Mouse (Mus musculus): ENCODE data around the gene Trpv6. TPM values are rescaled to one million over a fixed set of nuclear protein-coding genes. Genes with fewer than 3 reads are reported as not detected.

Trpv6 gene
- polyA plus RNA-seq, 1 experiment = not detected

- H3K27ac ChIP-seq (replicated peaks; ENCODE audit: low read depth, low read length) = no peak overlapping the region
- H3K4me3 ChIP-seq (ENCODE audit: insufficient read depth, low read depth, low read length) = no peak overlapping the region
- no peaks in the 10 kb centered on the region for H3K4me1 ChIP-seq (ENCODE audit: control insufficient read depth, insufficient read depth, insufficient read length, low read length)
These were observed 4.2 kb upstream of the Trpv6 start for GRCm38 (mm10) chr6:41640449-41640848.

- Histone ChIP-seq H3K4me1 (ENCODE audit: control insufficient read depth, insufficient read depth, insufficient read length, low read length) (no peaks in the 10 kb centered on the region), H3K27ac (replicated peaks; ENCODE audit: low read depth, low read length) (no peak overlapping the region), H3K4me3 (ENCODE audit: insufficient read depth, low read depth, low read length) (no peak overlapping the region)
These were observed 1.8 kb upstream of the Trpv6 start for GRCm38 (mm10) chr6:41637927-41638506.

GRCm38 (mm10) chr6:41637393-41637792 lies 1.2 kb upstream of the Trpv6 start:
- Histone ChIP-seq H3K4me3 (ENCODE audit: insufficient read depth, low read depth, low read length) (no peak overlapping the region), H3K27ac (replicated peaks; ENCODE audit: low read depth, low read length) (no peak overlapping the region), H3K4me1 (ENCODE audit: control insufficient read depth, insufficient read depth, insufficient read length, low read length) (no peaks in the 10 kb centered on the region)

- no peak overlapping the region for H3K4me3 ChIP-seq (ENCODE audit: insufficient read depth, low read depth, low read length)
These were observed 994 bp downstream of the Trpv6 start for GRCm38 (mm10) chr6:41635211-41635610.

GRCm38 (mm10) chr6:41631549-41631948 lies 4.7 kb downstream of the Trpv6 start:
- Histone ChIP-seq H3K27ac (replicated peaks; ENCODE audit: low read depth, low read length) (no peak overlapping the region), H3K4me1 (ENCODE audit: control insufficient read depth, insufficient read depth, insufficient read length, low read length) (no peaks in the 10 kb centered on the region), H3K4me3 (ENCODE audit: insufficient read depth, low read depth, low read length) (no peak overlapping the region)

More at GRCm38 (mm10) chr6:41635211-41635610, 994 bp downstream of the Trpv6 start:
- no peaks in the 10 kb centered on the region for H3K4me1 ChIP-seq (ENCODE audit: control insufficient read depth, insufficient read depth, insufficient read length, low read length)
- H3K27ac ChIP-seq (replicated peaks; ENCODE audit: low read depth, low read length) = no peak overlapping the region

- Histone ChIP-seq H3K27ac (replicated peaks; ENCODE audit: low read depth, low read length) (no peak overlapping the region), H3K4me3 (ENCODE audit: insufficient read depth, low read depth, low read length) (no peak overlapping the region), H3K4me1 (ENCODE audit: control insufficient read depth, insufficient read depth, insufficient read length, low read length) (no peaks in the 10 kb centered on the region)
These were observed 5.4 kb downstream of the Trpv6 start for GRCm38 (mm10) chr6:41630791-41631190.

- no peak overlapping the region for H3K27ac ChIP-seq (replicated peaks; ENCODE audit: low read depth, low read length)
- no peak overlapping the region for H3K4me3 ChIP-seq (ENCODE audit: insufficient read depth, low read depth, low read length)
These were observed 8.0 kb downstream of the Trpv6 start for GRCm38 (mm10) chr6:41628180-41628579.

GRCm38 (mm10) chr6:41622661-41623060 lies 13.5 kb downstream of the Trpv6 start:
- Histone ChIP-seq H3K4me1 (ENCODE audit: control insufficient read depth, insufficient read depth, insufficient read length, low read length) (no peaks in the 10 kb centered on the region), H3K4me3 (ENCODE audit: insufficient read depth, low read depth, low read length) (no peak overlapping the region), H3K27ac (replicated peaks; ENCODE audit: low read depth, low read length) (no peak overlapping the region)

More at GRCm38 (mm10) chr6:41628180-41628579, 8.0 kb downstream of the Trpv6 start:
- no peaks in the 10 kb centered on the region for H3K4me1 ChIP-seq (ENCODE audit: control insufficient read depth, insufficient read depth, insufficient read length, low read length)

GRCm38 (mm10) chr6:41621241-41621990 lies 14.8 kb downstream of the Trpv6 start:
- no peak overlapping the region for H3K4me3 ChIP-seq (ENCODE audit: insufficient read depth, low read depth, low read length)
- no peaks in the 10 kb centered on the region for H3K4me1 ChIP-seq (ENCODE audit: control insufficient read depth, insufficient read depth, insufficient read length, low read length)
- no peak overlapping the region for H3K27ac ChIP-seq (replicated peaks; ENCODE audit: low read depth, low read length)

- Histone ChIP-seq H3K27ac (replicated peaks; ENCODE audit: low read depth, low read length) (no peak overlapping the region), H3K4me3 (ENCODE audit: insufficient read depth, low read depth, low read length) (no peak overlapping the region)
These were observed 15.9 kb downstream of the Trpv6 start for GRCm38 (mm10) chr6:41620173-41620798.

GRCm38 (mm10) chr6:41607637-41608036 lies 28.6 kb downstream of the Trpv6 start:
- H3K27ac ChIP-seq (replicated peaks; ENCODE audit: low read depth, low read length) = no peak overlapping the region
- H3K4me3 ChIP-seq (ENCODE audit: insufficient read depth, low read depth, low read length) = no peak overlapping the region
- no peaks in the 10 kb centered on the region for H3K4me1 ChIP-seq (ENCODE audit: control insufficient read depth, insufficient read depth, insufficient read length, low read length)

More at GRCm38 (mm10) chr6:41620173-41620798, 15.9 kb downstream of the Trpv6 start:
- H3K4me1 ChIP-seq (ENCODE audit: control insufficient read depth, insufficient read depth, insufficient read length, low read length) = no peaks in the 10 kb centered on the region

- Histone ChIP-seq H3K4me3 (ENCODE audit: insufficient read depth, low read depth, low read length) (peak overlapping the region; percentile 68), H3K27ac (replicated peaks; ENCODE audit: low read depth, low read length) (no peak overlapping the region), H3K4me1 (ENCODE audit: control insufficient read depth, insufficient read depth, insufficient read length, low read length) (no peaks in the 10 kb centered on the region)
These were observed 30.0 kb downstream of the Trpv6 start for GRCm38 (mm10) chr6:41606214-41606613.

GRCm38 (mm10) chr6:41605794-41606104 lies 30.5 kb downstream of the Trpv6 start:
- peak overlapping the region; percentile 68 for H3K4me3 ChIP-seq (ENCODE audit: insufficient read depth, low read depth, low read length)
- H3K27ac ChIP-seq (replicated peaks; ENCODE audit: low read depth, low read length) = no peak overlapping the region
- H3K4me1 ChIP-seq (ENCODE audit: control insufficient read depth, insufficient read depth, insufficient read length, low read length) = no peaks in the 10 kb centered on the region

- peak within 1 kb of the TSS; percentile 68 for H3K4me3 ChIP-seq (ENCODE audit: insufficient read depth, low read depth, low read length)
- no peak within 1 kb of the TSS for H3K27ac ChIP-seq (replicated peaks; ENCODE audit: low read depth, low read length)
- H3K4me1 ChIP-seq (ENCODE audit: control insufficient read depth, insufficient read depth, insufficient read length, low read length) = no peaks in the 10 kb centered on the region
These were observed 31.0 kb downstream of the Trpv6 start, which contains the start of gene Ephb6 for GRCm38 (mm10) chr6:41605061-41605793. Gene Ephb6 (plus strand): TSS chr6:41605482.

GRCm38 (mm10) chr6:41604401-41605050 lies 31.7 kb downstream of the Trpv6 start:
- Histone ChIP-seq H3K4me3 (ENCODE audit: insufficient read depth, low read depth, low read length) (peak overlapping the region; percentile 68), H3K27ac (replicated peaks; ENCODE audit: low read depth, low read length) (no peak overlapping the region), H3K4me1 (ENCODE audit: control insufficient read depth, insufficient read depth, insufficient read length, low read length) (no peaks in the 10 kb centered on the region)
